Mouse (Mus musculus) limb, embryonic 13.5 days (tissue): ENCODE measurements around the gene Nxn. TPM values are rescaled to one million over a fixed set of nuclear protein-coding genes. Genes with fewer than 3 reads are reported as not detected.

Experiments
- ATAC-seq: fragments of 200-750 bp; cut with Nextera tagmentation; 2 replicates; pipeline ENCODE4 v1.8.0; 2017; ENCODE audit warnings: low read depth, moderate number of reproducible peaks, moderate TSS enrichment; ENCODE audit not compliant: low FRiP score
- H3K27ac ChIP-seq: fragments of 300-500 bp; sonication (generic); 2 replicates; pipeline ENCODE4 v1.5.1; 2015; ENCODE audit warnings: inconsistent platforms, mild to moderate bottlenecking, moderate library complexity
- H3K27me3 ChIP-seq: fragments of 300-500 bp; sonication (generic); 2 replicates; pipeline ENCODE4 v1.6.1; 2015; ENCODE audit warnings: mild to moderate bottlenecking, inconsistent platforms
- H3K36me3 ChIP-seq: fragments of 300-500 bp; sonication (generic); 2 replicates; pipeline ENCODE4 v1.6.1; 2015; ENCODE audit warnings: inconsistent platforms, mild to moderate bottlenecking, moderate library complexity
- H3K4me1 ChIP-seq: fragments of 300-500 bp; sonication (generic); 2 replicates; pipeline ENCODE4 v1.6.1; 2015; ENCODE audit warnings: inconsistent platforms
- H3K4me2 ChIP-seq: fragments of 300-500 bp; sonication (generic); replicated peaks from 2 replicates; pipeline ENCODE4 v1.6.1; 2015; ENCODE audit warnings: inconsistent platforms, mild to moderate bottlenecking, moderate library complexity
- H3K4me3 ChIP-seq: fragments of 300-500 bp; sonication (generic); 2 replicates; pipeline ENCODE4 v1.5.1; 2015; ENCODE audit warnings: moderate library complexity, mild to moderate bottlenecking, inconsistent platforms
- H3K9ac ChIP-seq: fragments of 300-500 bp; sonication (generic); 2 replicates; pipeline ENCODE4 v1.6.1; 2015; ENCODE audit warnings: mild to moderate bottlenecking, inconsistent platforms
- H3K9me3 ChIP-seq: fragments of 300-500 bp; sonication (generic); 2 replicates; pipeline ENCODE4 v1.6.1; 2016; ENCODE audit warnings: inconsistent platforms
- WGBS: fragments of 180-500 bp; shearing (Covaris S2); methylation state at CpG from one replicate; pipeline ENCODE4 v1.1.7; 2015; 5-methylcytosine and 5-hydroxymethylcytosine counted together
- polyA plus RNA-seq: library from polyadenylated mRNA; unstranded; fragments of >200 nt; fragmentation: Nextera tagmentation; extraction: Ambion mirVana; gene quantifications from 2 replicates; pipeline ENCODE4 v1.2.1, GENCODE M21; 2015

The Nxn gene
- polyA plus RNA-seq, 1 experiment from 2014 or later = 57.6 TPM

GRCm38 (mm10) chr11:76357464-76357863 is 41.5 kb downstream of the Nxn start:
- 89% methylated on average over 12 of the region's 12 CpGs for whole genome bisulfite sequencing
- H3K36me3 ChIP-seq = no peaks in the 10 kb centered on the region

GRCm38 (mm10) chr11:76356091-76356490 is 42.8 kb downstream of the Nxn start:
- Histone ChIP-seq H3K9me3 (no peaks in the 10 kb centered on the region), H3K4me3 (no peak overlapping the region), H3K9ac (no peak overlapping the region), H3K27me3 (peaks cover 3% of the 10 kb centered on the region; the same call in 1 of the 2 replicates), H3K27ac (no peak overlapping the region), H3K36me3 (no peaks in the 10 kb centered on the region), H3K4me1 (peaks cover 98% of the 10 kb centered on the region), H3K4me2 (no peak overlapping the region)
- no peak for ATAC-seq
- WGBS = 68% methylated on average over 11 of the region's 11 CpGs

More at GRCm38 (mm10) chr11:76357464-76357863, 41.5 kb downstream of the Nxn start:
- Histone ChIP-seq H3K4me2 (no peak overlapping the region), H3K27ac (no peak overlapping the region), H3K27me3 (peaks cover 3% of the 10 kb centered on the region; the same call in 1 of the 2 replicates), H3K9ac (no peak overlapping the region), H3K4me1 (peaks cover 93% of the 10 kb centered on the region), H3K9me3 (no peaks in the 10 kb centered on the region), H3K4me3 (no peak overlapping the region)
- ATAC-seq = no peak

GRCm38 (mm10) chr11:76355425-76355824 is 43.5 kb downstream of the Nxn start:
- H3K9me3 ChIP-seq = no peaks in the 10 kb centered on the region
- no peak overlapping the region for H3K4me2 ChIP-seq
- ATAC-seq = no peak
- peaks cover 98% of the 10 kb centered on the region for H3K4me1 ChIP-seq
- H3K27ac ChIP-seq = no peak overlapping the region; the same call in 1 of the 2 replicates
- no peaks in the 10 kb centered on the region for H3K36me3 ChIP-seq
- peaks cover 3% of the 10 kb centered on the region; the same call in 1 of the 2 replicates for H3K27me3 ChIP-seq
- no peak overlapping the region for H3K9ac ChIP-seq
- whole genome bisulfite sequencing = 82% methylated on average over 6 of the region's 6 CpGs
- H3K4me3 ChIP-seq = no peak overlapping the region

GRCm38 (mm10) chr11:76352861-76353558 is 45.9 kb downstream of the Nxn start:
- H3K9ac ChIP-seq = no peak overlapping the region
- no peaks in the 10 kb centered on the region for H3K36me3 ChIP-seq
- H3K4me3 ChIP-seq = no peak overlapping the region
- WGBS = 43% methylated on average over 16 of the region's 16 CpGs
- H3K27me3 ChIP-seq = peaks cover 3% of the 10 kb centered on the region; the same call in 1 of the 2 replicates
- peaks cover 94% of the 10 kb centered on the region for H3K4me1 ChIP-seq
- H3K4me2 ChIP-seq = peak overlapping the region; percentile 19; the same call in 1 of the 2 replicates
- no peaks in the 10 kb centered on the region for H3K9me3 ChIP-seq
- peak overlapping the region; percentile 64 for H3K27ac ChIP-seq
- ATAC-seq = no peak

- peaks cover 80% of the 10 kb centered on the region for H3K4me1 ChIP-seq
- no peak overlapping the region for H3K9ac ChIP-seq
- no peaks in the 10 kb centered on the region for H3K36me3 ChIP-seq
- no peak for ATAC-seq
- H3K27me3 ChIP-seq = no peaks in the 10 kb centered on the region
- 27% methylated on average over 3 of the region's 3 CpGs for WGBS
- peak overlapping the region; percentile 44; the same call in 1 of the 2 replicates for H3K27ac ChIP-seq
- no peak overlapping the region for H3K4me2 ChIP-seq
- no peak overlapping the region for H3K4me3 ChIP-seq
- H3K9me3 ChIP-seq = no peaks in the 10 kb centered on the region
Measured at GRCm38 (mm10) chr11:76351624-76352011, 47.3 kb downstream of the Nxn start.

GRCm38 (mm10) chr11:76350931-76351623 is 47.9 kb downstream of the Nxn start:
- Histone ChIP-seq H3K9ac (no peak overlapping the region), H3K36me3 (peaks cover 3% of the 10 kb centered on the region; the same call in 1 of the 2 replicates), H3K27me3 (no peaks in the 10 kb centered on the region), H3K27ac (peak overlapping the region; percentile 44; the same call in 1 of the 2 replicates), H3K4me1 (peaks cover 76% of the 10 kb centered on the region), H3K9me3 (no peaks in the 10 kb centered on the region), H3K4me2 (peak overlapping the region; percentile 7), H3K4me3 (no peak overlapping the region)
- WGBS = 16% methylated on average over 10 of the region's 10 CpGs
- ATAC-seq = no peak

GRCm38 (mm10) chr11:76349833-76350232 is 49.1 kb downstream of the Nxn start:
- no peak for ATAC-seq
- H3K9me3 ChIP-seq = no peaks in the 10 kb centered on the region
- H3K36me3 ChIP-seq = peaks cover 3% of the 10 kb centered on the region; the same call in 1 of the 2 replicates
- WGBS = 51% methylated on average over 5 of the region's 5 CpGs
- H3K4me1 ChIP-seq = peaks cover 64% of the 10 kb centered on the region
- no peak overlapping the region for H3K4me3 ChIP-seq
- H3K27ac ChIP-seq = peak overlapping the region; percentile 70; the same call in 1 of the 2 replicates
- no peaks in the 10 kb centered on the region for H3K27me3 ChIP-seq
- H3K9ac ChIP-seq = no peak overlapping the region
- peak overlapping the region; percentile 7; the same call in 1 of the 2 replicates for H3K4me2 ChIP-seq

DNA sequence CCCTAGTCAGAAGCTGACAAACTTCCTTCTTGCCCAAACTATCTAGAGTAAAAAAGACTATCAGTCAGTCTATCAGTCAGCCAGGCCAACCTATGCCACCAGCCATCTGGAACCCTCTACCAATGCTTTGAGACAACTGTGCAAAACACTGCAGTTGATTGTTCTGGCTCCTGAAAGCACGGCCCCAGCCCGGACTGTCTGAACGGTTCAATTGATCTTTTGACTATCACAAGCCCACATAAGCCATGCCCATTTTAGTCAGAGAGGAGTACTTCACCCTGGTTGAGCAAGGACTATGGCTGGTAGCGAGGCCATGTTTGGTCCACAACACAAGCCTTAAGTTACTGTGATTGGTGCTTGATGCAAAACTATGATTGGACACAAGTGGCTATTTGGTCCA is 51.4 kb downstream of the Nxn start:
- no peak overlapping the region for H3K9ac ChIP-seq
- peaks cover 58% of the 10 kb centered on the region for H3K4me1 ChIP-seq
- H3K27me3 ChIP-seq = no peaks in the 10 kb centered on the region
- no peaks in the 10 kb centered on the region for H3K9me3 ChIP-seq
- H3K36me3 ChIP-seq = peaks cover 3% of the 10 kb centered on the region; the same call in 1 of the 2 replicates
- WGBS = 84% methylated on average over 4 of the region's 4 CpGs
- H3K27ac ChIP-seq = no peak overlapping the region
- no peak overlapping the region for H3K4me3 ChIP-seq
- H3K4me2 ChIP-seq = no peak overlapping the region
- no peak for ATAC-seq

DNA sequence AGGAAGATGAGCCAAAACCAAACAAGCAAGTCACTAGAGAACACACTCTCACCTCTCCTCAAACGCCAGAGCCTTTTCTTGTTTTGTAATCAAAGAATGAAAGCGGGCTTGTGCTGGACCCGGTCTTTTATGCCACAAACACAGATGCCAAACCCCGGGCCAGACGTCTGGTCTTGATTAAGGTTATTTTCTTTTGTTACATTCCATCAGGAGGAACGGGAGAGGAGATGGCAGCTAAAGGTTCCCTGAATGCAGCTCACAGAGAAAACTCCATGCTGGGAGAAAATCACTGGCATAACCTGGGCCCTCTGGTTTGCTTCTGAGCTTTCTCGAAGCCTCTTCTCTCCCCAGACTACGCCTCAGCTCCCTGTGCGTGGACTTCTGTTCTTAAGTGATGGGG is 55.9 kb downstream of the Nxn start:
- Histone ChIP-seq H3K9me3 (no peaks in the 10 kb centered on the region), H3K27me3 (no peaks in the 10 kb centered on the region), H3K27ac (peak overlapping the region; percentile 93), H3K36me3 (peaks cover 3% of the 10 kb centered on the region; the same call in 1 of the 2 replicates), H3K4me1 (peaks cover 58% of the 10 kb centered on the region), H3K4me2 (peak overlapping the region; percentile 27; the same call in 1 of the 2 replicates), H3K9ac (peak overlapping the region; percentile 45; the same call in 1 of the 2 replicates), H3K4me3 (no peak overlapping the region)
- ATAC-seq = no peak
- WGBS = 12% methylated on average over 9 of the region's 9 CpGs

- H3K27me3 ChIP-seq = no peaks in the 10 kb centered on the region
- ATAC-seq = peak; percentile 28; the same call in 1 of the 2 replicates
- no peak overlapping the region for H3K4me3 ChIP-seq
- no peak overlapping the region for H3K9ac ChIP-seq
- peaks cover 67% of the 10 kb centered on the region for H3K4me1 ChIP-seq
- peak overlapping the region; percentile 93 for H3K27ac ChIP-seq
- 39% methylated on average over 14 of the region's 14 CpGs for WGBS
- H3K36me3 ChIP-seq = peaks cover 3% of the 10 kb centered on the region; the same call in 1 of the 2 replicates
- H3K4me2 ChIP-seq = no peak overlapping the region
- H3K9me3 ChIP-seq = no peaks in the 10 kb centered on the region
Measured at GRCm38 (mm10) chr11:76341884-76342645, 56.9 kb downstream of the Nxn start.

DNA sequence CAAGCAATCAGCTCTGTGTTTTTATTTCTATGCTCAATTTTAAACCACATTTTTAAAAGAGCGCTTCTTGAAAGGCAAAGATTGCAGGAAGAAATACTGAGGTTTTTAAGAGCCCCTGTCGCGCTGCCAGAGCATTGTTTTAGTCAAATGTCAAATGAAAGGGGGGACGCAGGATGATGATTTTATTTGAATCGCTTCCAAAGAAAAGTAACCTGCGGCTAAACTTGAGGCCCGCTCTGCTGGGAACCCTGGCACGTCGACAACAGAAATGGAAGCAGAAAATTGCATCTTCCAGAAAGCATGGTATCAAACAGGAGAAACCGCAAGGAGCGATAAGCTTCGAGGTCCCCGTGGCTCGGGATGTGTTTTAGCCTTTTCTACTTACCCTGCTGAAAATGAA is 57.8 kb downstream of the Nxn start:
- H3K27me3 ChIP-seq = no peaks in the 10 kb centered on the region
- no peaks in the 10 kb centered on the region for H3K9me3 ChIP-seq
- H3K27ac ChIP-seq = peak overlapping the region; percentile 45; the same call in 1 of the 2 replicates
- peaks cover 1% of the 10 kb centered on the region; the same call in 1 of the 2 replicates for H3K36me3 ChIP-seq
- no peak overlapping the region for H3K4me3 ChIP-seq
- WGBS = 41% methylated on average over 14 of the region's 14 CpGs
- H3K4me2 ChIP-seq = peak overlapping the region; percentile 16; the same call in 1 of the 2 replicates
- no peak for ATAC-seq
- H3K9ac ChIP-seq = 0 out of 2 replicates have a peak overlapping the region, but pooled peaks have one; percentile 13
- peaks cover 67% of the 10 kb centered on the region for H3K4me1 ChIP-seq
